Mouse (Mus musculus) embryo, embryonic 11 days (tissue): ENCODE measurements around the gene Aqp12.

Source experiments
- DNase-seq: peaks from one replicate; pipeline ENCODE4 v3.0.0-alpha.2; 2015

Gene Aqp12

GRCm38 (mm10) chr1:93018716-93019115 is 12.6 kb downstream of the Aqp12 start:
- DNase-seq, result no peak

GRCm38 (mm10) chr1:93020602-93021001 is 14.5 kb downstream of the Aqp12 start:
- no peak for DNase-seq

- DNase-seq, result no peak
Observed at GRCm38 (mm10) chr1:93026600-93026999, 20.5 kb downstream of the Aqp12 start.

GRCm38 (mm10) chr1:93029387-93029786 is 23.3 kb downstream of the Aqp12 start:
- DNase-seq, result no peak

- DNase-seq, result no peak
Observed at GRCm38 (mm10) chr1:93030060-93030459, 23.9 kb downstream of the Aqp12 start.

- DNase-seq, result no peak
Observed at GRCm38 (mm10) chr1:93031199-93031598, 25.1 kb downstream of the Aqp12 start.

- DNase-seq, result peak; percentile 25
Observed at GRCm38 (mm10) chr1:93033989-93034388, 27.9 kb downstream of the Aqp12 start.

GRCm38 (mm10) chr1:93035981-93036380 is 29.8 kb downstream of the Aqp12 start:
- DNase-seq, result no peak

- DNase-seq, result no peak
Observed at GRCm38 (mm10) chr1:93046153-93046789, 40.1 kb downstream of the Aqp12 start.

GRCm38 (mm10) chr1:93050071-93050470 is 43.9 kb downstream of the Aqp12 start:
- DNase-seq, result no peak

GRCm38 (mm10) chr1:93051124-93051833 is 45.1 kb downstream of the Aqp12 start:
- peak; percentile 33 for DNase-seq
